Mouse (Mus musculus) ES-Bruce4 (cell line): ENCODE measurements around the gene Gdap2. TPM values are rescaled to one million over a fixed set of nuclear protein-coding genes. Genes with fewer than 3 reads are reported as not detected.

Experiments used
- H3K27ac ChIP-seq: 2 replicates; pipeline ENCODE4 v1.5.1; 2012; ENCODE audit warnings: low read length, inconsistent platforms; ENCODE audit not compliant: insufficient read depth
- H3K27me3 ChIP-seq: 2 replicates; pipeline ENCODE4 v1.6.1; 2012; ENCODE audit warnings: mild to moderate bottlenecking, low read length, inconsistent platforms; ENCODE audit not compliant: control insufficient read depth, poor library complexity, insufficient read depth, severe bottlenecking
- H3K36me3 ChIP-seq: 2 replicates; pipeline ENCODE4 v1.6.1; 2012; ENCODE audit warnings: inconsistent platforms, mild to moderate bottlenecking, low read length, moderate library complexity; ENCODE audit not compliant: control insufficient read depth, poor library complexity, insufficient read depth, severe bottlenecking
- H3K4me1 ChIP-seq: one replicate; pipeline ENCODE4 v1.8.1; 2011; ENCODE audit warnings: low read length; ENCODE audit not compliant: control insufficient read depth, insufficient read depth
- H3K4me3 ChIP-seq: 2 replicates; pipeline ENCODE4 v1.5.1; 2011; ENCODE audit warnings: low read depth, mild to moderate bottlenecking, low read length
- H3K9ac ChIP-seq: 2 replicates; pipeline ENCODE4 v1.6.1; 2012; ENCODE audit warnings: low read depth, mild to moderate bottlenecking, inconsistent platforms; ENCODE audit not compliant: poor library complexity, severe bottlenecking
- H3K9me3 ChIP-seq: replicated peaks from 2 replicates; pipeline ENCODE4 v1.6.1; 2012; ENCODE audit warnings: mild to moderate bottlenecking, low read length, inconsistent platforms; ENCODE audit not compliant: control insufficient read depth, poor library complexity, insufficient read depth, severe bottlenecking
- CTCF ChIP-seq: IDR thresholded peaks from one replicate; pipeline ENCODE4 v1.8.1; 2011; ENCODE audit warnings: low read depth, low read length
- EP300 ChIP-seq: IDR thresholded peaks from 2 replicates; pipeline ENCODE4 v1.6.1; 2011; ENCODE audit warnings: low read depth, low read length; ENCODE audit not compliant: insufficient read depth
- POLR2A ChIP-seq: IDR thresholded peaks from one replicate; pipeline ENCODE4 v1.8.1; 2011; ENCODE audit warnings: low read length; ENCODE audit not compliant: insufficient read depth
- polyA plus RNA-seq: library from polyadenylated mRNA; stranded (reverse); fragments of >200 nt; gene quantifications from 2 replicates; pipeline ENCODE4 v1.2.4, GENCODE M21; 2011; ENCODE audit warnings: low read depth; ENCODE audit not compliant: missing spikeins, insufficient read depth, insufficient read length

Gene Gdap2
- polyA plus RNA-seq, 1 experiment = 13.5 TPM

- Histone ChIP-seq H3K9ac (no peak overlapping the region), H3K4me1 (no peaks in the 10 kb centered on the region), H3K4me3 (no peak overlapping the region), H3K27me3 (no peaks in the 10 kb centered on the region), H3K9me3 (no peaks in the 10 kb centered on the region), H3K27ac (no peak overlapping the region), H3K36me3 (no peaks in the 10 kb centered on the region)
- TF ChIP-seq POLR2A = no peak
Observed at GRCm38 (mm10) chr3:100189861-100190260, 27.7 kb downstream of the Gdap2 start.

GRCm38 (mm10) chr3:100194210-100194609, 32.0 kb downstream of the Gdap2 start:
- no peaks in the 10 kb centered on the region for H3K9me3 ChIP-seq

GRCm38 (mm10) chr3:100201554-100201953, 39.4 kb downstream of the Gdap2 start:
- Histone ChIP-seq H3K36me3 (peaks cover 2% of the 10 kb centered on the region), H3K4me1 (no peaks in the 10 kb centered on the region), H3K4me3 (no peak overlapping the region), H3K9ac (no peak overlapping the region), H3K9me3 (no peaks in the 10 kb centered on the region), H3K27me3 (no peaks in the 10 kb centered on the region), H3K27ac (no peak overlapping the region)
- TF ChIP-seq CTCF (no peak), EP300 (no peak), POLR2A (no peak)

More at GRCm38 (mm10) chr3:100194210-100194609, 32.0 kb downstream of the Gdap2 start:
- no peaks in the 10 kb centered on the region for H3K4me1 ChIP-seq
- no peaks in the 10 kb centered on the region for H3K27me3 ChIP-seq
- H3K27ac ChIP-seq = no peak overlapping the region
- H3K9ac ChIP-seq = no peak overlapping the region
- H3K4me3 ChIP-seq = no peak overlapping the region
- no peaks in the 10 kb centered on the region for H3K36me3 ChIP-seq
- TF ChIP-seq CTCF = no peak
- TF ChIP-seq EP300 = no peak
- TF ChIP-seq POLR2A = no peak

GRCm38 (mm10) chr3:100206973-100207372, 44.8 kb downstream of the Gdap2 start:
- Histone ChIP-seq H3K9ac (no peak overlapping the region), H3K27ac (no peak overlapping the region), H3K4me3 (no peak overlapping the region), H3K27me3 (no peaks in the 10 kb centered on the region), H3K9me3 (no peaks in the 10 kb centered on the region), H3K36me3 (peaks cover 2% of the 10 kb centered on the region), H3K4me1 (no peaks in the 10 kb centered on the region)
- TF ChIP-seq CTCF (no peak), EP300 (no peak), POLR2A (no peak)

- Histone ChIP-seq H3K9me3 (no peaks in the 10 kb centered on the region), H3K27ac (no peak overlapping the region), H3K36me3 (no peaks in the 10 kb centered on the region), H3K9ac (no peak overlapping the region), H3K4me1 (no peaks in the 10 kb centered on the region), H3K27me3 (no peaks in the 10 kb centered on the region), H3K4me3 (no peak overlapping the region)
- TF ChIP-seq POLR2A (no peak), CTCF (no peak), EP300 (no peak)
Observed at GRCm38 (mm10) chr3:100215469-100215868, 53.3 kb downstream of the Gdap2 start.

- no peaks in the 10 kb centered on the region for H3K27me3 ChIP-seq
- no peaks in the 10 kb centered on the region for H3K4me1 ChIP-seq
- no peak overlapping the region for H3K9ac ChIP-seq
- no peaks in the 10 kb centered on the region for H3K9me3 ChIP-seq
- H3K36me3 ChIP-seq = no peaks in the 10 kb centered on the region
- H3K27ac ChIP-seq = no peak overlapping the region
- H3K4me3 ChIP-seq = no peak overlapping the region
- TF ChIP-seq POLR2A = no peak
- TF ChIP-seq EP300 = no peak
- TF ChIP-seq CTCF = no peak
Observed at GRCm38 (mm10) chr3:100225326-100225959, 63.3 kb downstream of the Gdap2 start.
